Mouse (Mus musculus) cerebellum, postnatal 4 days (tissue): Measurements from ENCODE around the gene Gmeb2.

Source experiments
- DNase-seq, 2 experiments: peaks; one replicate each; pipeline ENCODE4 v3.0.0; 2022; ENCODE audit warnings: low spot score in 2 of 2, mixed read lengths in 1 of 2

Gene Gmeb2

DNA sequence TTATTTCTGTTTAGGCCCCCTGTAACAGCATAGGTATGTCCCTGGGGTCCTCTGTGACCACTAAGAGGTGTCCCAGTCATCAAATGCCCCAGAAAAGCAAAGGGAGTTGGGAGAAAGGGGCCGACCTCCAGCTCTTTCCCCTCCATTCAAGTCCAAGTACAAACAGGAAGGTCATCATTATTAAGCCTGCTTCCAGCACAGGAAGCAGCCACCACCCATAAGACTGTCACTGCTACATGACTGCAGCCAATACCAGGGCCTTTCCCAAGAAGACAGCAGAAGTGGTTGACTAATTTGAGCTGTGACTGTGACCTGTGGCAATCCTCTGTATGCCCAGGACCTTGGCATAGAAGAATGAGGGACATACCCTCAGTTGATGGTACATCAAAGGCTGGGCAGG is 59.5 kb downstream of the Gmeb2 start:
- no peak for DNase-seq

DNA sequence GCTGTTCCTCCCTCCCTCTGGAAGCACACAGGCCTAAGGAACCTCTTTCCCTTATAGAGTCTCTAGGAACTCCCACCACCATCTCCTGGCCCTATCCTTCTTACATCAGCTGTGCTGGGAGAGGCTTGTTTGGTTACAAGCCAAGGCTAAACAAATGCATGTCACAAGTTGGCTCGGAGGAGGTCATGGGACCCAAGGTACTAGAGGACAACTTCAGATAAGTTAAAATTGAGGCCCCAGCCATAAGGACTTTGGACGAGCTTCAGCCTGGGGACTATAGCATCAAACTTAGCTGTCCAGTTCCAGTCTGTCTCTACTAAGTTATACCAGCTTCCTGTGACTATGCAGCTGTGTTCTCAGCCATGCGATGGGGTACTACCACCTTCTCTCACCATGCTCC is 60.7 kb downstream of the Gmeb2 start:
- DNase-seq, result no peak

DNA sequence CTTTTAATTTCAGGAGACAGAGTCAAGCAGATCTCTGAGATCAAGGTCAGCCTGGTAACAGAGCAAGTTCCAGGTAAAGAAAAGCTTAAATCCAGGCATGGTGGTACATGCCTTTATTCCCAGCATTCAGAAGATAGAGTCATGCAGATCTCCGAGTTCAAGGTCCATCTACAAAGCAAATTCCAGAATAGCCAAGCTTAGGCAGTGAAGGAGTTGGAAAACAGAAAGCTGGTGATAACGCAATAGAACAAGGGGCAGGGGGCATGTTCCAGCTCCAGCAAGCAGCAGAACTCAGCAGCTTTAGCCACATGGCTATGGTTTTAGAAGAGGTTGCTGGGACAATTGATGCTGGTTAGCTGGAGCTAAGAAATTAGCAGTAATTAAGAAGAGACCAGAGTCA is 62.8 kb downstream of the Gmeb2 start:
- no peak for DNase-seq

DNA sequence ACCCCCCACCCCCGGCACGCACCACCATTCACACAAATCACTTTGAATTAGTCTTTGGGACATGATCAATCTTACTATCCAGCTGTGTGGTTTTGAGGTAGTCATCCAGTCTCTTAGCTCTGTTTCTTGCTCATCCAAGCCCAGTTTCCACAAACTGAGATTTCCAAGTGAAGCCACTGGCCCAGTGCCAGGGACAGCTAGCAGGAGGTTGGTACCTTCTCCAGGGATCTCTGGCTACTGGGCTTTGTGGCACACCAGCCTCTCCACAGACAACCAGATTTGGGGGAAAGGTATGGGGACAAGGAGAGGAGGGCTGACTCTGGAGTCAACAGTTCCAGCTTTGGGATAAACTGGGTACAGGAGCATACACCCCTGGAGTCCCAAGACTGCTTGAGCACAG is 67.5 kb downstream of the Gmeb2 start:
- DNase-seq, result no peak

DNA sequence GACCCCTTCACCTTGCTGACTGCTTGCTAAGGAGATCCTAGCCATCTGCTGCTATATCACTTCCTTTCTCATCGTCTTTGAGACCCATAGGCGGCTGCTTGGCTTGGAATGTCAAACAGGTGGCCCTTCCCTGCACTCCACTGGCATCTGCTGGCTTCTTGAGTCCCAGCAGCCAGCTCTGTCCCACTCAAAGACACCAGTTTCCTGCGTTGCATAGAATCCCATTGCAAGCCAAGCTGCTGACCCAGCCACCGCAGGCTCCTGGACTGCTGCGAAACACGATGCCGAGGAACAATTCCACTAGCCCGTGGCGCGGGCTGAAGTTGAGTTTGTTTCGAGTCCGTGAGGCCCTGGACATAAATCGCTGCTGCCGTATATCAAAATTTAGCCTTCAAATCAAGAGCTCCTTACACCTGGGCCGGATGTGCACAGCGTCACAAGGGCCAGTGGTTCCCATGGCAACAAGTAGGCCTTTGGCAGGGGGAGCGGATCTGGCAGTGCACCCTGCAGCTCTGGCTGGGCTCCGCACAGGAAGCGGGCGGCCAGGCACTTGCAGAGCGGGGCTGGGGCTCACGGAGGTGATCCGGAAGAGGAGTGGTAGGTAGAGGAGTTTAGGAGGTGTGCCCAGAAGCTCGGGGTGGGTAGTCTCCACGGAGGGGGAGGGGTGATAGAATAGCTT is 68.2 kb downstream of the Gmeb2 start, which contains the start of gene Fndc11:
TSS of gene Fndc11 (plus strand) at position 476 of the 679 bp plus-strand sequence.
- peak in 1 of 2 experiments; percentile 48 for DNase-seq

DNA sequence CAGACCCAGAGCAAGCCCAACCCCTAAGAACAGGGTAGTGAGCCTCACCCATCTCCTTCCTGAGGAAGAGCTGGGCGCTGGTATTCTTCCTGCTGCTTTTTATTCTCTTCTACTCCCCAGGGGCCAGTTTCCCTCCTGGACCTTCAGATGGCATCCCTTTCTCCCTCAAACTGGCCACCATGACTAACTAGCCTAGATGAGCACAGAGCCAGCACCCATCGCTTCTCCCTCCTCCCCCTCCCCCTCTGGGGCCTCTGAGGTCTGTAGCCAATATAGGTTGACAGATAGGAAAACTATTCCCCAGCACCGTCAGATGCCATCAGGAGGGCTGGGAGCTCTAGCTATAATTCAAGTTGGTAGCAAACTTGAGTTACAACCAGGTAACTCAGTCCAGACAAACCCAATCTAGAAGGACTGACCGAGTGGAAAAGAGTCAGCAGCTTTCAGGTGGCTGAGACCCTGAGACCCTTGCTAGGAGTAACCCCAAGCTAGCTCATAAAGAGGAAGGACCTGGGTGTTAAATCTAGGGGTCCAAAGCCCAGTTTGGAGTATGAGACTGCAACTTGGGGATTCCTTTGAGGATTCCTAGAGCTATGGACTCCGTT is 68.9 kb downstream of the Gmeb2 start:
- no peak for DNase-seq

DNA sequence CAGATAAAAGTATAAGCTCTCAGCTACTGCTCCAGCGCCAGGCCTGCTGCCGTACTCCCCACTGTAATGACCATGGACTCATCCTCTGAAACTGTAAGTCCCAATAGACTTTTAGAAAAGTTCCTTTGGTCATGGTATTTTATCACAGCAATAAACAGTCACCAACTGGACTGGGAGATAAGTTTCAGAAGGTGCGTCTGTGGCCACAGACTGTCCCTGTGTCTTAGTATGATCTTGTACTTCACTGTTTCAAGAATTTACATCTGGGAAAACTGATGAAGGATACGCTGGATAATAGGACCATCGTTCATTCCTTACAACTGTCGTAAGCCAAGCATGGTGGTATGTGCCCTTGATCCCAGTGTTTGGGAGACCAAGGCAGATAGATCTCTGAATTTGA is 71.8 kb downstream of the Gmeb2 start:
- DNase-seq, result no peak

DNA sequence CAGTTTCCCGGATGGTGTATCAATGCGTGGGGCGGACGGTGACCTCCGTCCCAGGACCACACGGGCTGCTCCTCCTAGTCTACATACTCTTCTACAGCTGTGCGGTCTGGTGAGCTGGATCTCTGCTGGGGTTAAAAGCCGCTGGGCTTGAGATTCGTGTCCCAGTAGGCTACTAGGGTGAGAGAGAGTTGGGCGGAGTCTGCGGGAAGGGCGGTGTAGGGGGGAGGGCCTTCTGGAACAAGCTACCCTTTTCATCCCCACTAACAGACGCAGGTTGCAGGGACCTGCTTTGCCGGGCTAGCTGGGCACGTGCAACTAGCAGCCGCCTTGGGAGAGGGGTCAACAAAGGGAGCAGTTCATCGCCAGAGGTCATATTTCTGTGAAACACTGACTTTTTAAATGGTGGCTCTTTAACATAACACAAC is 74.8 kb downstream of the Gmeb2 start, which contains the start of gene Srms:
TSS of gene Srms (minus strand) at position 165 of the 425 bp plus-strand sequence.
- no peak for DNase-seq

DNA sequence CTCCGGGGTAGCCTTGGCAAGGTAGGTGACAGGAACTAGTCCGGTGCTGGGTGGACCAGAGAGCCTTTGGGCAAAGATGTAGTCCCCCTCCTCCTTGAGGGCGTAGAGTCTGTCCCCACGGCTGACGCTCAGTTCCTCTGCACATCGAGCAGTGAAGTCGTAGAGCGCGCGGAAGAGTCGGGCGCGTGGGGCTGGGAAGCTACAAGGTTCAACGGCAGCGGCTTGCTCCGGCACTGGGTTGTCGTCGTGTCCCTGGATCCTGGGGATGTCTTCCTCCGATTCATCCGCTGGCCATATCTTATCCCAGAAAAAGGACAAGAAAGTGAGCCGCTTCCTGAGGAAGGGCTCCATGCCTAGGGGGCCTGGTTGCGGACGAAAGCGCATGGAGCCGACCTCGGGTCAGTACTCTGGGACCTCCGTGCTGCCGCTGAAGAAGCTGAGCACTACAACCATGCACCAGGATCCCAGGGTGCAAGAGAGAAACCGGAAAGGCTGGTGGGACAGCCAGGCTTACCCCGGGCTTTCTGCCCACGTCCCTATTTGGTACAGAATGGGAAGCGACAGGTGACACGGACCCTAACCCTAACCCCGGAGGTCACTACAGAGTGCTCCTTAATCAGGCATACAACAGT is 75.3 kb downstream of the Gmeb2 start:
- DNase-seq, result no peak

DNA sequence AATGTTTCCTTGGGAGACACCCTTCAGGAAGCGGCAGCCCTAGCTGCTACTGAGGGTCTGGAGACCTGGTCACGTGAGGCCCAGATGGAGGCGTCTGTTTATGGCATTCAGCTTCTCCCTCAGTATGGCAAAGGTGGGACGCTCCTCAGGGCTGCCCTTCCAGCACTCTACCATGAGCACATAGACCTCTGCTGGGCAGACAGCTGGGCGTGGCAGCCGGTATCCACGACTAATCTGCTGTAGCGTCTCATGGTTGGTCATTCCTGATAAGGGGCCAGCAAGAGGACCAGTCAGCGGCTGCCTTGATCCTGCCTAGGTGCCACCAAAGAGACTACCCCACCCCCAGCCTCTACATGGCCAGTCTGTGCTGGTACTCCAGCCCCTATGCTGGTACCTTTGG is 81.7 kb downstream of the Gmeb2 start:
- no peak for DNase-seq

DNA sequence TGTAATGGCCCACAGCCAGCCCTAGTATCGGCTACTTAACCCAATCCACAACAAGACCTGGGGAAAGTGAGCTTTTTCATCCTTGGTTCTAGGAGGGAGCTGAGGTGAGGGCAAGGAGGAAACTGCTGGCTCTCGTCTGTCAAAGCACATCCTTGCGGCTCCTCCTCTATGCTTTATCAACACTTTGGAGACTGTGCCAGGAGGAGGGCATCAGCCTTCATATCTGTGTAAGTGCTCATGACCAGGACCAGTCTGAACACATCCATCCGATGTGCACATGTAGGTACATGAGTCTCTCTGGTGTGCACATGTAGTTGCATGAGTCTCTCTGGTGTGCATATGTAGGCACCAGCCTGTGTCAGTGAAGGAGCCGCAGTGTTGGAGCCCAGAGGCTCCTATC is 82.2 kb downstream of the Gmeb2 start:
- DNase-seq, result no peak

DNA sequence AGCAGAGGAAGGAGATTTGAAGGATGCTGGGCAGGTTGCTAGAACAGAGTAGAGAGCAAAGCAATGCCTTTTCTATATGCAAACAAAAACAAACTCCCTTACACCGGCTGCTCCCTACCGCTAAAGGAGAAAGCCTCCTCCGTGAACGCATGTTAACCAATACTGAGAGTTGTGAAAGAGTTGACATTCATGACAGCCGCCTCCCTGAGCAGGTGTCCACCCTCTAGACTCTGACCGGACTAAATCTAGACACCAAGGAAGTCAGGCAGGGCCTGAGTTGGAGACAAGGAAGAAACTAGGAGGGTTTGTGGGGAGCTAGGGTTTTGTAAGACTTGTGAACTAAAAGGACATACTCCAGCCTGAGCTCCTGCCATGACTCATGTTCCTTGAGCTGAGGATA is 84.9 kb downstream of the Gmeb2 start:
- DNase-seq, result no peak

DNA sequence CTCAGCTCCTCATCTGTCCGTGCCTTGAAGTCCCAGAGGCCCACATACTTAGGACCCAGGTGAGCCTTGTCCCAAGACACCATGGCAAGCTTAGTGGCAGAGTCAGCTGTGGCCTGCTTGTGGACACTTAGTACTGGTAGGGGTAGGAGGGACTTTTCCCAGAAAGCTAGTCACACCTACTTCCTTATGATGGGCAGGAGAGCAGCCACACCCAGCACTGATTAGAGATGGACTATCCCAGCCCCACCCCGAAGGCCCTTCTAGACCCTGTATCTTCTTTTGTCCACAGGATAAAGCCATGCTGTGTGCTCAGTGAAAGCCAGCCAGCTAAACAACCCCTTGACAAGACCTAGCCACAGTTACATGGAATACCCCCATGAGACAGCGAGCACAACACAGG is 85.4 kb downstream of the Gmeb2 start, which contains the start of gene Ptk6:
TSS of gene Ptk6 (minus strand) at position 368 of the 400 bp plus-strand sequence.
- DNase-seq, result no peak

DNA sequence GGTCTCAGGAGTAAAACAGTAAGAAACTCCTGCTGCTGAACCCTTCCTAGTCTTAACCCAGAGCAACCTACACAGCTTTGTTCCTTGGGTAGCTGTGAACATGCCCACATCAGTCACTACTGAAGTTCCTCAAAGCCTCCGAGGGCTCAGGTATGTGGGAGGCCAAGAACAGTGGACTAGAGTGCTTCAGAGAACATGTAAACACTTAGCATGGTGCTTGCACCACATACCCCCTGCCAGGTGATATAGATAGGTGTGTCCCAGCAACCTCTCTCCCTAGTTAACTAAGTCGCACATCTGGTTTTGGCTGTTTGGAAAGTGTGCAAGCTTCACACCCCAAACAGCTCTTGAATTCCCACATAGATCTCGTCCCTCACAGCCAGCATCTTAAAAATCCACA is 86.2 kb downstream of the Gmeb2 start:
- no peak for DNase-seq
